Mouse (Mus musculus) megakaryocyte, embryonic 14.5 days (primary cell): ENCODE measurements around the gene Slc7a14. TPM values are rescaled to one million over a fixed set of nuclear protein-coding genes. Genes with fewer than 3 reads are reported as not detected.

Source experiments
- H3K27me3 ChIP-seq: replicated peaks from 2 replicates; pipeline ENCODE3; 2012; ENCODE audit warnings: inconsistent platforms
- H3K36me3 ChIP-seq: replicated peaks from 2 replicates; pipeline ENCODE3; 2012; ENCODE audit warnings: low read length, inconsistent platforms, mixed read lengths
- H3K4me1 ChIP-seq: 2 replicates; pipeline ENCODE4 v1.6.1; 2012; ENCODE audit warnings: inconsistent platforms
- H3K4me3 ChIP-seq: replicated peaks from 2 replicates; pipeline ENCODE3; 2012; ENCODE audit warnings: moderate library complexity, mild to moderate bottlenecking, inconsistent platforms
- H3K9me3 ChIP-seq: 2 replicates; pipeline ENCODE4 v1.6.1; 2012; ENCODE audit warnings: inconsistent platforms
- FLI1 ChIP-seq: IDR thresholded peaks from 2 replicates; pipeline ENCODE4 v1.6.1; 2012; ENCODE audit warnings: low read length, inconsistent platforms, mixed read lengths
- GATA1 ChIP-seq: IDR thresholded peaks from 3 replicates; pipeline ENCODE4 v1.6.1; 2012; ENCODE audit warnings: mixed read lengths, low read length, inconsistent platforms, borderline replicate concordance
- polyA plus RNA-seq: library from polyadenylated mRNA; stranded (reverse); fragments of >175 nt; gene quantifications from 2 replicates; pipeline ENCODE4 v1.2.3, GENCODE M21; 2012; ENCODE audit warnings: low replicate concordance; ENCODE audit not compliant: insufficient read depth

The Slc7a14 gene
- not detected in 2 replicates for polyA plus RNA-seq

GRCm38 (mm10) chr3:31309934-31310787, at the start of gene Slc7a14:
TSS of gene Slc7a14 (minus strand) at chr3:31310378.
- Histone ChIP-seq H3K4me3 (no peak within 1 kb of the TSS), H3K36me3 (no peaks in the 10 kb centered on the region), H3K4me1 (no peaks in the 10 kb centered on the region), H3K27me3 (peaks cover 18% of the 10 kb centered on the region), H3K9me3 (peaks cover 14% of the 10 kb centered on the region)
- no peak for TF ChIP-seq GATA1
- no peak for TF ChIP-seq FLI1

- TF ChIP-seq GATA1 (no peak), FLI1 (no peak)
- Histone ChIP-seq H3K36me3 (no peaks in the 10 kb centered on the region), H3K4me3 (no peak overlapping the region), H3K4me1 (no peaks in the 10 kb centered on the region), H3K27me3 (no peaks in the 10 kb centered on the region), H3K9me3 (0 out of 2 replicates have a peak, but pooled peaks cover 7% of the 10 kb centered on the region)
These were observed 36.4 kb upstream of the Slc7a14 start for GRCm38 (mm10) chr3:31346540-31346939.

- Histone ChIP-seq H3K27me3 (no peaks in the 10 kb centered on the region), H3K36me3 (no peaks in the 10 kb centered on the region), H3K4me1 (no peaks in the 10 kb centered on the region), H3K9me3 (0 out of 2 replicates have a peak, but pooled peaks cover 7% of the 10 kb centered on the region), H3K4me3 (no peak overlapping the region)
- TF ChIP-seq FLI1, result no peak
- no peak for TF ChIP-seq GATA1
These were observed 35.6 kb upstream of the Slc7a14 start for GRCm38 (mm10) chr3:31345766-31346165.

GRCm38 (mm10) chr3:31339236-31339635, 29.1 kb upstream of the Slc7a14 start:
- no peak for TF ChIP-seq FLI1
- no peak for TF ChIP-seq GATA1
- Histone ChIP-seq H3K27me3 (no peaks in the 10 kb centered on the region), H3K9me3 (no peaks in the 10 kb centered on the region), H3K4me3 (no peak overlapping the region), H3K36me3 (no peaks in the 10 kb centered on the region), H3K4me1 (no peaks in the 10 kb centered on the region)

- Histone ChIP-seq H3K4me1 (no peaks in the 10 kb centered on the region), H3K27me3 (no peaks in the 10 kb centered on the region), H3K36me3 (no peaks in the 10 kb centered on the region), H3K9me3 (peaks cover 3% of the 10 kb centered on the region; the same call in 1 of the 2 replicates), H3K4me3 (peak overlapping the region; percentile 35)
- TF ChIP-seq GATA1 (no peak), FLI1 (no peak)
These were observed 18.2 kb upstream of the Slc7a14 start for GRCm38 (mm10) chr3:31328237-31328836.

GRCm38 (mm10) chr3:31327791-31328190, 17.6 kb upstream of the Slc7a14 start:
- H3K36me3 ChIP-seq, result no peaks in the 10 kb centered on the region
- no peak overlapping the region for H3K4me3 ChIP-seq
- H3K4me1 ChIP-seq, result no peaks in the 10 kb centered on the region
- H3K27me3 ChIP-seq, result no peaks in the 10 kb centered on the region
- TF ChIP-seq GATA1 (no peak), FLI1 (no peak)
- peaks cover 3% of the 10 kb centered on the region; the same call in 1 of the 2 replicates for H3K9me3 ChIP-seq

GRCm38 (mm10) chr3:31324231-31324654, 14.1 kb upstream of the Slc7a14 start:
- no peaks in the 10 kb centered on the region for H3K36me3 ChIP-seq
- H3K9me3 ChIP-seq, result peaks cover 3% of the 10 kb centered on the region; the same call in 1 of the 2 replicates
- no peaks in the 10 kb centered on the region for H3K27me3 ChIP-seq
- H3K4me1 ChIP-seq, result no peaks in the 10 kb centered on the region
- H3K4me3 ChIP-seq, result no peak overlapping the region
- no peak for TF ChIP-seq GATA1
- TF ChIP-seq FLI1, result no peak

- Histone ChIP-seq H3K4me1 (no peaks in the 10 kb centered on the region), H3K27me3 (peaks cover 18% of the 10 kb centered on the region), H3K36me3 (no peaks in the 10 kb centered on the region), H3K9me3 (peaks cover 14% of the 10 kb centered on the region), H3K4me3 (no peak overlapping the region)
- no peak for TF ChIP-seq GATA1
- TF ChIP-seq FLI1, result no peak
These were observed 726 bp downstream of the Slc7a14 start for GRCm38 (mm10) chr3:31309371-31309933.

- TF ChIP-seq GATA1, result no peak
- no peak for TF ChIP-seq FLI1
- H3K4me1 ChIP-seq, result no peaks in the 10 kb centered on the region
- no peak overlapping the region for H3K4me3 ChIP-seq
These were observed 1.3 kb downstream of the Slc7a14 start for GRCm38 (mm10) chr3:31308906-31309305.

More at GRCm38 (mm10) chr3:31308906-31309305, 1.3 kb downstream of the Slc7a14 start:
- Histone ChIP-seq H3K9me3 (peaks cover 14% of the 10 kb centered on the region), H3K27me3 (peaks cover 18% of the 10 kb centered on the region), H3K36me3 (no peaks in the 10 kb centered on the region)
